Comparison of ENCODE assay signal across 14 mouse cellular contexts in the genomic region with DNA sequence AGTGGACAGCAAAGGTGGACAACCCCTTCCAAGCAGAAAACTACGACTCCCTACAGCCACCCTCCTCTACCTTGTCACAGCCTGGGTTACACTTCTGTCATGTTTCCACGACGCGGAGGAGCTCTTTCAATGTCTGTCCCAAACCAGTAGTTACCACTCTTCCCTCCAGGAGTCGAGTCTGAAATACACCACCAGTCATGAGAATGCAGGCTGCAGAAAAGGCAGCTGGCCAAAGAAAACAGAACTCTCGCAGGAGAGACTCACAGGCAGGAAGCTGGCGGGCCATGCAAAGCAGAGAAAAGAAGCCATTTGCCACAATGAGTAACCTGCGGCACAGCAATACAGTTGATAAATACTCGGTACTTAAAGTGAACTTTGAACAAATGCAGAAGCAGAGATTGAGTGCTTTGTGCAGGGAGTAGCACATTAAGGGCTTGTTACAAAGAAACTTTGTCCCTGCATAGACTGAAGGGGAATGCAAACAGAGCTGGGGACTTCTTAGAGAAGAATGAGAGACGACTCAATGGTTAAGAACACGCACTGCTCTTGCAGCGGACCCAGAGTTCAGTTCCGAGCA. TPM values are rescaled to one million over a fixed set of nuclear protein-coding genes. Genes with fewer than 3 reads are reported as not detected.
DNase-seq lines count a peak whose midpoint lies in the region; ATAC-seq and TF ChIP-seq lines count a peak whose summit lies in the region.
"Had no signal": no experiment of that assay in that cellular context is flagged by ENCODE, and none has a peak within 500 bp of the region (broad histone marks: within the 10 kb centered on the region; RNA-seq: fewer than 3 reads in every experiment).

No protein-coding gene starts in this region.

- H3K79me2 ChIP-seq in heart, adult 2 months (replicated peaks; ENCODE audit: control insufficient read depth, insufficient read depth, low read length): no peaks in the 10 kb centered on the region

- no peak for TF ChIP-seq POLR2A in heart, adult 2 months (IDR thresholded peaks at IDR 0.05; ENCODE audit: insufficient read depth, low read depth, low read length)

- whole genome bisulfite sequencing in heart, adult 2 months: 31% methylated on average over 13 of the region's 13 CpGs
- 48% methylated on average over 13 of the region's 13 CpGs for WGBS in intestine, postnatal 0 days

- DNase-seq in layer of hippocampus, adult 2 months (ENCODE audit: low spot score in 2 of 2): no peak
- DNase-seq in layer of hippocampus, adult 18-20 months (ENCODE audit: low spot score in 2 of 2): no peak
- peak in 1 of 2 experiments; percentile 20 for DNase-seq in heart, adult 2 months
- DNase-seq in lung, postnatal 10 days: peak; percentile 34
- DNase-seq in urinary bladder, postnatal 4 days (ENCODE audit: low spot score in 2 of 2): no peak
- DNase-seq in spleen, adult 12 weeks (ENCODE audit: low spot score): no peak
- no peak for DNase-seq in adipocyte (ENCODE audit: low spot score)
- DNase-seq: cerebellum, adult 2 months; gastrocnemius, postnatal 14 days had no signal

- H3K4me3 ChIP-seq in layer of hippocampus, adult 2 months: no peak overlapping the region
- no peak overlapping the region for H3K4me3 ChIP-seq in heart, adult 2 months
- H3K4me3 ChIP-seq in intestine, postnatal 0 days (ENCODE audit: low read depth, low read length): no peak overlapping the region
- H3K4me3 ChIP-seq: limb, embryonic 15.5 days; myocyte; stomach, embryonic 15.5 days had no signal

- no peaks in the 10 kb centered on the region for H3K36me3 ChIP-seq in heart, adult 2 months (ENCODE audit: control insufficient read depth, insufficient read depth, low read length)
- no peaks in the 10 kb centered on the region for H3K36me3 ChIP-seq in intestine, postnatal 0 days (ENCODE audit: control insufficient read depth, insufficient read depth)
- H3K36me3 ChIP-seq: G1E; limb, embryonic 15.5 days; stomach, embryonic 15.5 days had no signal

- H3K4me2 ChIP-seq in intestine, postnatal 0 days (replicated peaks; ENCODE audit: low read depth): peak overlapping the region; percentile 33
- H3K4me2 ChIP-seq: limb, embryonic 15.5 days; stomach, embryonic 15.5 days had no signal

- no peak for TF ChIP-seq EP300 in heart, adult 2 months (IDR thresholded peaks at IDR 0.05; ENCODE audit: insufficient read depth, low read depth, low read length)

- peak; percentile 67 for ATAC-seq in intestine, postnatal 0 days

- no peak overlapping the region for H3K27ac ChIP-seq in layer of hippocampus, adult 2 months
- no peak overlapping the region for H3K27ac ChIP-seq in heart, adult 2 months
- H3K27ac ChIP-seq in intestine, postnatal 0 days (ENCODE audit: low read depth, low read length): peak overlapping the region; percentile 46; the same call in 1 of the 2 replicates
- H3K27ac ChIP-seq: limb, embryonic 15.5 days; stomach, embryonic 15.5 days had no signal

- H3K4me1 ChIP-seq in heart, adult 2 months (ENCODE audit: control insufficient read depth, insufficient read depth, low read length): no peaks in the 10 kb centered on the region; the same call in 1 of the 2 replicates
- no peaks in the 10 kb centered on the region for H3K4me1 ChIP-seq in intestine, postnatal 0 days (replicated peaks; ENCODE audit: control insufficient read depth, insufficient read depth, low read length)
- H3K4me1 ChIP-seq: stomach, embryonic 15.5 days had no signal

- intact Hi-C loops in heart, adult 2 months (cut with DNase I): no loop called here

- peak; percentile 11; the same call in 1 of the 2 replicates for TF ChIP-seq CTCF in layer of hippocampus, adult 2 months (conservative IDR thresholded peaks at IDR 0.05)
- peak; percentile 3; the same call in 1 of the 2 replicates for TF ChIP-seq CTCF in heart, adult 2 months (IDR thresholded peaks at IDR 0.05)
- no peak for TF ChIP-seq CTCF in intestine, postnatal 0 days (IDR thresholded peaks at IDR 0.05; ENCODE audit: low read depth)

- H3K27me3 ChIP-seq in heart, adult 2 months (ENCODE audit: control insufficient read depth, insufficient read depth, low read length): 0 out of 2 replicates have a peak, but pooled peaks cover 1% of the 10 kb centered on the region
- no peaks in the 10 kb centered on the region for H3K27me3 ChIP-seq in intestine, postnatal 0 days (replicated peaks; ENCODE audit: control insufficient read depth, insufficient read depth, low read length)
- H3K27me3 ChIP-seq: limb, embryonic 15.5 days; stomach, embryonic 15.5 days had no signal

- no peaks in the 10 kb centered on the region for H3K9me3 ChIP-seq in intestine, postnatal 0 days (ENCODE audit: control insufficient read depth)
- H3K9me3 ChIP-seq: limb, embryonic 15.5 days; stomach, embryonic 15.5 days had no signal

- H3K9ac ChIP-seq in heart, adult 2 months (ENCODE audit: low read depth, low read length): no peak overlapping the region
- H3K9ac ChIP-seq in intestine, postnatal 0 days (ENCODE audit: low read depth, low read length): no peak overlapping the region
- H3K9ac ChIP-seq: limb, embryonic 15.5 days; stomach, embryonic 15.5 days had no signal

RNA-seq across cellular contexts. Expression of a gene that starts 30.2 kb away (rescaled TPM):
- 1 to 10 TPM; 1.3 to 1.8 TPM for total RNA-seq in layer of hippocampus, adult 2 months (2021)
- total RNA-seq in layer of hippocampus, adult 18-20 months (2021): 1 to 10 TPM; 1.0 to 1.1 TPM
- under 1 TPM; 0.11 to 0.44 TPM for total RNA-seq in heart, adult 2 months (2021)
- polyA plus RNA-seq in heart, adult 2 months (2012; rRNA removed): 0.37 and 0.38 TPM in 2 replicates
- polyA plus RNA-seq in intestine, postnatal 0 days (2015; fragmentation: Nextera tagmentation; extraction: Ambion mirVana): 0.78 and 1.2 TPM in 2 replicates
- polyA plus RNA-seq: G1E had no signal
